Mouse (Mus musculus) cerebellum, adult 8-10 months (tissue): Measurements from ENCODE around the gene Exd2.
A peak's percentile ranks its signal among the peaks of the same experiment; 100 is the strongest.

Experiments used
- DNase-seq: peaks from one replicate; pipeline ENCODE4 v3.0.0; 2022

The Exd2 gene

DNA sequence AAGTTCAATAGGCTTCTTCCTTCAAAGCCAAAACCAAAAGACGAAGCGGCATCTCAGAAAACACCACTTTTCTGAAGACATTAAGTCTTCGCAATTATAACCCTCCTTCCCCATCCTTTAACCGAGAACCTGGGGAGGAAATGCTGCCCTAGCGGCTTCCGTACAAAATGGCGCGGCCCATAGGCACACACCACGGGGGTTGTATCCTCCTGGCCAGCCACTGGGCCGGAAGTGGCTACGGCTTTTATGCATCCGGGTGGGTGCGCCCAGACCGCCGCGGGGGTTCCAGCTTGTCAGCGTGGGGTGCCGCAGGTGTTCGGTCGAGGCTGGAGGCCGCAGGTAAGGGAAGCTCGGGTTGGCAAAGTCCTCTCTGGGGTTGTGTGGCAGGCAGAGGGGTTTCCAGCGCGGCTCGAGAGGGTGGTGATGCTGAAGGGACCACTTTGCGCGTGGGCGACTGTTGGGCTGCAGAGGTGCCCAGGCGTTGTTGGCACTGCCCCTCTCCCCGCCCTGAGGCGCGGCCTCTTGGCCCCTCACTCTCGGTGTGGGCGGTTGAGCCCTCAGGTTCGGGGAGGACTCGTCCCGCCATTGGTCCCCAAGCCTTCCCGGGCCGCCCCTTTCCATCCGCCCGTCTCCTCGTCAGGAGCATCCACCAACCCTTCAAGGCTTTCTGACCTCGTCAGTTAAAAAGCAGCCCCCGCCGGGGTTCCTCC, at the start of gene Exd2:
Gene Exd2, plus strand, starts transcription at position 154 of the 710 bp plus-strand sequence.
- peak; percentile 90 for DNase-seq

DNA sequence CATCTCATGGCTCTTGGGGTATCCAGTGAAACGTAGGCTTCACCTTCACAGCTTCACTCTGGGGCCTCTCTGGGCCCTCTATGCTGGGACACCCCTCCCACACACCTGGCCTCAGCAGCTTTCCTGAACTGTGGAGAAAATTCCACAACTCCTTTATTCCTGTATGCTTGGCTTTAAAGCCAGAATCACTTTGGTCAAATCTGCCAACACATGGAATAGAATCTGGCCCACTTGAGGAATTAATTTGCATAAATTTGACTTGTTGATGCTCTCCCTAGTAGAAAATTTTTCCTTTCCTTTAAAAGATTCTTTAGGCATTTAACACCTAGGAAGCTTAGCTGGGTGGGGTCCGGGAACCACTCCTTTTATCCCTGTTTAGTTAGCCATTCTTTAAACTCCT, 47.8 kb upstream of the Exd2 start:
- DNase-seq: no peak

DNA sequence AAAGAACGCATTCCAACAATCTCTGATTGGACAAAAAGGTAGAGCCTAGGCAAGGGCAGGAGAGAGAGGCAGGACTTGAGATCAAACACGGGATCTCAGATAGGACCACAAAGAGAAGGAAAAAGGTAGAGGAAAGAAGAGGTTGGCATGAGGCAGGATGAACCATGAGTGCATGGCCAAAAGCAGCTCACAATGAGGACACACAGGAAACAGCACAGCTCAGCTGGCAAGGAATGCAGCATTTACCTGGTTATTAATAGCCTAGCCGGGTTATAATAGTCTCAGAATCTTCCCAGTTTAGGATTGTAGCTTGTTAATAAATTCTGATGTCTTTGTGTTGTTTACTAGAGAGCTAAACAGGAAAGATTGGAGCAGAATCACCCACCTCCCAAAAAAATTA, 35.2 kb upstream of the Exd2 start:
- no peak for DNase-seq

DNA sequence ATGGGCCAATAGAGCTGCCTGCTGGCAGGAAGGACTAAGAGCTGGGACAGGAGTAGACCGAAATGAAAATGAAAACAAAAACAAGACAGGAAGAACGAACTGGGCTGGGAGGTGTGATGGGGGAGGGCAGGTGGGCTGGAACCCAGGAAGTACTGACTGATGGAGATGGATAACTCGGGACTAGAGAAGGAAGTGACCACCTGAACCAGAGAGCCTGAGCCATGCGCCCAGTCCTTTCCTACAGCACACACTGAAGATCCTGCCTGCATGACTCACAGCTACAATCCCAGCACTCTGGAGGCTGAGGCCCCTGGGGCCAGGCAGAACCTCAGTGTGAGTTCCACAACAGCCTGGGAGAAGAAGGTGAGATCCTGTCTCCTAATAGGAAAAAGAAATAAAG, 29.6 kb upstream of the Exd2 start:
- no peak for DNase-seq

DNA sequence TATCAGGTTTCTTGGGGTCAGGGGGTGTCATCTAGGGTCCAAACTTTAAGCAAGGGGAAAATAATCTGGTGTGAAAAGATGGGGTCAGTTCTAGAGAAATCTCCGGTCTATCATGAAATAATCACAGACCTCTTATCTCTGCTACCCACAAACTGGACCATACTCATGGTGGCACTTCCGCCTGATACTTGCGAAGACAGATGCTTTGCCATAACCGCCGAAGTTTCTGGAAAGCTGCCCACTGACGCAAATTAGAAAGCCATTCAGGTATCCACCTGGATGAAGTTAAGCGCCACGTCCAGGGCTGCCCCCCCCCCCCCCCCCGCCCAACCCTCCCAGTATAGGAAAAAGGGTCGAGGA, 28.3 kb upstream of the Exd2 start:
- DNase-seq: peak; percentile 36

DNA sequence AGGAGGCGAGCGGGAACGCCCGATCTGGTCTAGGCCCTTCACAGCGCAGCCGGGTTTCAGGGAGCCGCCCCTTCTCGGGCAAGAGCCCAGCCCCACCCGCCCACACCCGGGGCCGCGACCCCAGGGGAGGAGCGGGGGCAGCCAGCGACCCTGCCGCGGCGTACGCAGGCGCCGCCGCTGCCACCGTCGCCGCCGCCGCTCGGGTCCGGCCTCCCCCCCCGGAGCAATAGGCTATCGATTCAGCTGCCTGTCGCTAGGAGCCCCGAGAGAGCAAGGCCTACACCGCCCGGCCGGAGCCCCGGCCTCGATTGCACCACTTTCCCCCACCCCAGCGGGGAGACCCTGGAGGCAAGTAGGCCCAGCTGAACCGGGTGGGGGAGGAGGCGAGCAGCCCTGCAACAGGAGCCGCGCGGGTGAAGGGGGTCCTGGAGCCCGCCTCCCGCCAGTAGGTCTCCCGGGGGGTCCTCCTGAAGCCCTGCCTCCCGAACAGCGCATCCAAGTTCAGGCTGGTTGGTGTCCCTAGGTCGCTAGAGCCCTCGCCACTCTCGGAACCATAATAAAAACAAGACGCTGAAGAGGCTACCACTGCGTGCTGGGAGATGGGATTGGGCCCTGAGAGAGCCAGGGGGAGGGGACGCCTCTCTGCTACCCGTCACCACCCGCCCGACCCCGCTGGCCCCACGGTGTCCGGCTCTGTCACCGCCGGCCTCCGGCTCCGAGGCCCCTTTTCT, 27.8 kb upstream of the Exd2 start:
- peak; percentile 59 for DNase-seq

DNA sequence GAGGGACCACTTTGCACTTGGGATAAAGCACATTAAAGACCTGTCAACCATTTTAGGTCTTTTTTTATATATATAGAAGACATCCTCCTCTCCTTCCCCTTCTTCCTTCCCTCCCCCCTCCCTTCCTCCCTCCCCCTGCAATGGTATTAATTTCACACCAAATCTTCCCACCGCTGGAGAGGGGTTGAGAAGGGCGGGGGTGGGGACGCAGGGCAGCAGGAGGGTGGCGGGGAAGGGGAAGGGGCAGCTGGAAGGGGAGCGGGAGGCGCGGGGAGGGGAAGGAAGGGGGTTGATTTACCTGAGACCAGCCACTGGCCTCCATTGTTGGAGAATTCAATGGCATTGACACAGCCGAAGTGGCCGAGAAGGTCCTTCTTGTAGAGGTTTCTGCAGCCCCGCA, 27.0 kb upstream of the Exd2 start:
- DNase-seq: no peak

DNA sequence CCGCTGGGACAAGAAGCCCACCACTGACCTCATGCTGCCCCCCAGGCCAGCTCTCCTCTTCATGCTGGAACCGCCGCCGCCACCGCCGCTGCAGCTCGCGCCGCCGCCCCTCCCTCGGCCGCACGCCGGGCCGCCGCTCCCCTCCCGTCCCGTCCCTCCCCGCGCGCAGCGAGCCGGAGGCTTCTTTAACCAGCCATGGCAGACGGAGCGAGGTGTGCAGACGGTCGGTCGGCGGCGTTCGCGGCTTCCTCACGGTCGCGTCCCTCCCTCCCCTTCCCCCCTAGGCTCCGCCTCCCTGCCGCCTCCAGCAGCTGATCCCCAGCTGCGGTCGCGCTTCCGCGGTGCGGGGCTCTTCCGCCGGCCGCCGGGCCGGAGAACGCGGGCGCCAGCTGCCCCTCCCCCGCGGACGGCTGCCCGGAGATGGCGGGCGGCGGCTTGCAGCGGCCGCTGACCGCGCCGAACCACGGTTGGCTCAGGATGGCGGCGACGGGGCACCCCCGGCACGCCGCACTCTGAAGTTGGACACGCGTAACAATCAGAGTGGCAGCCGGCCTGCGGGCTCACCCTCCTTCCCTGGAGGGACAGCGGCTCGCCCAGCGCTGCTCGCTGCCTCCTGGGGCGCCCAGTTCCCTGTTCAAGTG, 26.4 kb upstream of the Exd2 start, which contains the start of gene Dcaf5:
Gene Dcaf5, minus strand, starts transcription at position 266 of the 641 bp plus-strand sequence.
- peak; percentile 70 for DNase-seq

DNA sequence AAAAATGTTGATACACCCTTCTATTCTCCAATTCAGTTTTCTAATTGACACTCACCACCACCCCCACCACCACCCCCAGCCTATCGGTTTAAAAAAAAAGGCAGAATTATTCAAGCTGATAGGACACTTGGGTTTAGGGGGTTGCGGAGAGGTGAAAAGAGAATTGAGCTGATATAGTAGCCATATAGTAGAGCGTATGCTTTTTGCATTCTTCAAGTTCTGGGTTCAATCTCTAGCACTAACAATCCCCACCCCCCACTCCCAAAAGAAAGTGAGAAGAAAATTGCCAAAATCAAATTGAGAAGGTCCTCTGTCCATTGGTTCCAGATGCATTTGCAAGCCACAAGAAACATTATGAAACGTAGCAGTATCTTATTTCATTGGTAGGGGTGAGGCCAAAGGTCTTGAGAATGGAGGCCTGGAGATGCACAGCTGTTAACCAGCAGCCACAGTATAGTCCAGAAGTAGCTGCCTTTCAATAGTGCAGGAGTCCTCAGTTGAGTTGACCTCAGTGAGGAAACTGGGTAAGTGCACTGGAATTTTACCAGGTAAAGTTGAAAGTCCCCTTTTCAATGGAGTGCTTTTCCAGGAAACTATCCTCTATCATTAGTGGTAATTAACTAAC, 25.7 kb upstream of the Exd2 start:
- DNase-seq: no peak

DNA sequence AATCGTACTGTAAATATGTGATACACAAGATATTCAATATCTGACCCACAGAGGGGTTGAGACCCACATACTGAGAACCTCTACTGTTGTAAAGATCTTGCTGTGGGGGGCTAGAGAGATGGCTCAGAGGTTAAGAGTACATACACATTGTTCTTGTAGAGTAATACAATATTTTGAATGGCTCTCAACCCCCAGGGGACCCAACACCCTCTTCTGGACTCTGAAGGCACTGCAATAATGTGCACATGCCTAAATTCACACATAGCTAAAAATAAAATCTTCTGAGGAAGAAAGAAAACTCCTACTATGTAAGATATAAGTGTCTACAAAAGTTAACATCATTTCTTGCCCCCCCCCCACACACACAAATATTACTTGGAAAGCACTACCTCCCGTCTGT, 21.9 kb upstream of the Exd2 start:
- DNase-seq: no peak

DNA sequence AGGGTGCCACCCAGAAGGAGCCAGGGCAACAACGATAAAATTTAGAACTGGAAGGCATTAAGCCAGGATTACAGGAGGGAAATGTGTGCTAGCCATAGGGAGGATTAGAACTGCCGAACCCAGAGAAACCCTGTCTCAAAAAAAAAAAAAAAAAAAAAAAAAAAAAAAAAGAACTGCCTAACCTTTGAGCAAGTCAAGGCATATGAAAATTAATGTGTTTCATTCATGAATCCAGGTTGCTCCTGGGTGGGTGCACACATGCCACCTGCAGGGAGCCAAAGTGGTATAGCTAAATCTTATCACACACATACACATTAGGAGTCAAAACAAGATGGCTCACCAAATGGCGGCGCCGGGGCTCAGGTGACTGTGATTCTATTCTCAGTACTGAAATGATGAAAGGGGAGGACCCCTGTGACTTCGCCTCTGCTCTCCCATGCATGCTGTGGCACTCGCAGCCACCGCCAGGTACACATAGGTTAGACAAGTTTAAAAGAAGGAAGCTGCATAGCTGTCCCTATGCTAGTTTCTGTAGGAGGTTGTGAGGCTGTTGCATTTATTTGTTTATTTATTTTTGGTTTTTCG, 18.3 kb upstream of the Exd2 start:
- DNase-seq: no peak

DNA sequence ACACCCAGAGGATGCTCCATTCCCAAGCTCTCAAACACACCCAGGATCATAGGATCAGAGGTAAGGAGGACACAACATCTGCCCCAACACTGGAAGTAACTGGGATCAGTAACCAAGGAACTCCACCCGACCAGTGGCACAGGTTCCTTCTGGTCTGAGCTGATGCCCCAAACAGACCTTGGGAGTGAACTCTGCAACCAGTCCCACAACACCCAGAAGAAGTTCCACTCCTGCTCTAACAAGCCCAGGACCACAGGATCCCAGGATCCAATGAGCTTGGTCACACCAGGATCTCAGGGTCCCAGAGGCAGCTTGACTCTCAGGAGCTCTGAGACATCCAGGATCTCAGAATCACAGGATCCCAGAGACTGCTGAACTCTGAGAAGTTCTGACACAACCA, 9.4 kb upstream of the Exd2 start:
- DNase-seq: no peak

DNA sequence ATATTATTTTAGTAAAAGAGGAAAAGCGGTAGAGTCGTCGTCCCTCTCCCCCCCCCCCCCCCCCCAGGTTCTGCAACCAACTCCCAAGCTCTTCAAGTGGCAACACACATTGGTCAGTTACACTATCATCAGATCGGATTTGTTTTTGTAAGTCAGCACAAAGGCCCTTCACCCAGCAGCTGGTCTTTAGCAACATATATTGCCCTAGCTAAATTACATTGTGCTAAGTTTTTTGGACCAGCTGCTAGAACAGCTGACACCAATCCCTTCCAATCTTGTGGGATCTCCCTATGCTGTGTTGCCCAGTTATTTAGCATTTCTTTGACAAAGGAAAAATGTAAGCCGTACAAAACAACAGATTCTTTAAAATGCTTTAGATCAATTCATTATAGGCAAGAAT, 4.9 kb upstream of the Exd2 start:
- DNase-seq: no peak

DNA sequence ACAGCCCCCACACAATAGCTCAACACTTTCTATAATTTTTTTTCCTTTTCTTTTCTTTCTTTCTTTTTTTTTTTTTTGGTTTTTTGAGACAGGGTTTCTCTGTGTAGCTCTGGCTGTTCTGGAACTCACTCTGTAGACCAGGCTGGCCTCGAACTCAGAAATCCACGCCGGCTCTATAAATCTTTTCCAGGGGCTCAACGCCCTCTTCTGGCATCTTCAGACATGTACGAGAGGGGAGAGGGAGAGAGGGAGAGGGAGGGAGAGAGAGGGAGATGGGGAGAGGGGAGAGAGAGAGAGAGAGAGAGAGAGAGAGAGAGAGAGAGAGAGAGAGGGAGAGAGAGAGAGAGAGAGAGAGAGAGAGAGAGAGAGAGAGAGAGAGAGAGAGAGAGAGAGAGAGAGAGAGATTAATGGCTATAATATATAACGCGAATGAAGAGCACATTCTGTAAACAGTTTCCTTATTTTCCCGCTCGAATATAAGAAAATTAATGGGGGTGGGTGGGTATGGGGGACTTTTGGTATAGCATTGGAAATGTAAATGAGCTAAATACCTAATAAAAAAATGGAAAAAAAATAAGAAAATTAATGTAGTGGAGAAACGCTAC, 501 bp upstream of the Exd2 start:
- peak; percentile 38 for DNase-seq

DNA sequence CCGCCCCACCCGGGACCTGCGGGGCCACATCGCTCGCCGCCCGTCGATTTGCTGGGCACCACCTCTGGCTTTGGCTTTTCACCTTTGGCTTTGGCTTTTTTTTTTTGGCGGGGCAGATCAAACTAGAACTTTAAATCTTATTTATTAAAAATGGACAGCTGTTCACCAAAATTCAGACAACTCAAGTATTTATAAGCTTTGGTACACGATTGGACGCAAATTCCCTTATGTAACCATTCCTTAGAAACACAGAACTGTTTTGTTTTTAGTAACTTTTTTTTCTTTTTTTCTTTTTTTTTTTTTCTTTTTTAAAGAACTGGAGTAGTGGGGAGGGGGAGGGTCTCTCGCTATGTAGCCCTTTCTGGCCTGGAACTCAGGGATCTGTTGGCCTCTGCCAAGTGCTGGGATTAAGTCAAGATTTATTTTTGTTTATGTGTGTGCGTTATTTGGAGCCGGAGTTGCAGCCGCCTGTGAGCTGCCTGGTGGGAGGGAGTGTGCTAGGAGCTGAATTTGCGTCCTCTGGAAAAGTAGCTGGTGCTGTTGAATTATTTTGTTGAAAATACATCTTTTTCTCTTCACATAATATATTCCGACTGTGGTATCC, 873 bp downstream of the Exd2 start:
- DNase-seq: no peak

DNA sequence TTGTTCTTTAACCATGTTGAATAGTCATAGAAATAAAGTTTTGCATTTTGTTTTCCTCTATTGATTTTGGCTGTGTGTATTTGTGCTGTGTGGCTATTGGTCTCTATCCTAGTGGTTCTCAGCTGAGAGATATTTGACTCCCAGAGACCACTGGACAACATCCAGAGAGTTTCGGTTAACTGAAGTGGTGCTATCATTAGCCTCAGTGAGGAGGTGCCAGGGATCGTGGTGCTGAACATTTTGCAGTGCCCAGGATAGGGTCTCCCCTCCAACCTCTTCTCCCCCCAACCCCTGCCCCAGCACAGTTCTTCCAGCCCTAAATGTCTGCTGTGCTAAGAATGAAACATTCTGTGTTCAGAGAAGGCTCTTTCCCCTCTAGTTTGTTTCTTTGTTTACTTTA, 7.3 kb downstream of the Exd2 start:
- no peak for DNase-seq

DNA sequence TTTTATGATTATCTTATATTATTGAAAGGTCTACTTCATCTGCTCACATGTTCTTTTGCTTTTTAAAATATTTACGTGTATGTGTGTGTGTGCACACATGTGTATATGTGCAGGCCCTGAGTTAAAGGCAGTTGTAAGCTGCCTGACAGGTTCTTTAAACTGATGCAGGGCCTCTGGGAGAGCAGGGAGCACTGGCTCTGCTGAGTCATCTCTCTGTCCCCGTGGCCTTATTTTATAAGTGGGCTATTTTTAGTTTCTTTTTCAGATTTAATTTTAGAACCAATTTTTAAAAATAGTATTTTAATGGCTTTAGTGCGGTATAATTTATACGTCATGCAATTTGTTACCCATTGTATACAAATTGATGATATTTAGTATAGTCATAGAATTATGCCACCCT, 9.0 kb downstream of the Exd2 start:
- no peak for DNase-seq

DNA sequence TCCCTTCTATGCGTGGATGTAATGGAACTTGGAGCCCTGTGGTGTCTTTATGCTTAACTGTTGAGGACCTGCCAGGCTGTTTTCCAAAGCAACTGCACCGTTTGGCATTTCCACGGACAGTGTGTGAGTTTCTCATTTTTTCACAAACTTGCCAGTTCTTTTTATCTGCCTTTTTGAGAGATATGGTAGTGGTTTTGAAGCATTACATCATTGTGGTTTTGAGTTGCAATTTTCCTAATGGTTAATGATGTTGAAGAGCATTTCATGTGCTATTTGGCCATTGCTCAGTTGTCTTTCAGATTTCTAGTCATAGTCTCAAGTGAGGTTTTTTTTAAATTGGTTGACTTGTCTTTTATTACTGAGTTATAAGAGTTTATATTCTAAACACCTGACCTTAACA, 10.8 kb downstream of the Exd2 start:
- DNase-seq: no peak

DNA sequence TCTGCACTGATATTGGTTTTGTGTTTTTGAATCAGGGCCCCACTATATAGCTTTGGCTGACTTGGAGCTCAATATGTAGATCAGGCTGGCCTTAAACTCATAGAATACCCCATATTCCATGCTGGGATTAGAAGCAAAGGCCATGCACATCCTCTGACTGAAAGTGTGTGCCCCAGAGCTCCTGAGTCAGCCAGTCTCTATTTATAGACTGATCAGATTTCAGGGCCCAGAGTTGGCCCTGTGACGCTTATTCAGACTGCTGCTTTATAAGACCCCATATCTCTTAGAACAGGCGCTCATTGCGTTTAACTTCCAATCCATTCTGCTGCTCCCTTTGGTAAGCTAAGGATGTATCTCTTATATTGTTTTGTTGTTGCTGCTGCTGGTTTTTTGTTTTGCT, 17.1 kb downstream of the Exd2 start:
- no peak for DNase-seq

DNA sequence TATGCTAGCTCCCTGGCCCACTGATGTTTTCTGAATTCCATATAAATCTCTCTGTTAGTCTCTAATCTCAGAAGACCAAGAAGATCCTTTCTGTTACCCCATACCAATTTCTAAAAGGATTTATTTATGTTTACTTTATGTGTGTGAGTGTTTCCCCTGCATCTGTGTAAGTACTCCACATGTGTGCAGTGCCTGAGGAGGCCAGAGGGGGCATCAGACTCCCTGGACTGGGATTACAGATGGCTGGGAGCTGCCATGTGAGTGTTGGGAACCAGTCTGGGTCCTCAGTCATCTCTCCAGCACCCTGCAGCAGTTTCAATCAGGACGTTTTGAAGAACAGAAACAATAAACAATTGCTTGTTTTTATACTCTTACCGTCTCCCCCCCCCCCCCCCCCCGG, 20.5 kb downstream of the Exd2 start:
- DNase-seq: no peak

DNA sequence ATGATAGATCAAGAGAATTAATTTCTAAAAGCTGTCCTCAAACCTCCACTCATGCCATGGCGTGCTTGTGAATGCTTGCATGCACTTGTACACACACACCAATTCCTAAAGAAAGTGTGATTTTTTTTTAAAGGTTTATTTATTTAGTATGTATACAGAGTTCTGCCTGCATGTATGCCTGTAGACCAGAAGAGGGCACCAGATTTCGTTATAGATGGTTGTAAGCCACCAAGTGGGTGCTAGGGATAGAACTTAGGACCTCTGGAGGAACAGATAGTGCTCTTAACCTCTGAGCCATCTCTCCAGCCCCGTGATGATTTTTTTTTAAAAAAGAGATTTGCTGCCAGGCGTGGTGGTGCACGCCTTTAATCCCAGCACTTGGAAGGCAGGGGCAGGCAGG, 30.4 kb downstream of the Exd2 start:
- DNase-seq: no peak

DNA sequence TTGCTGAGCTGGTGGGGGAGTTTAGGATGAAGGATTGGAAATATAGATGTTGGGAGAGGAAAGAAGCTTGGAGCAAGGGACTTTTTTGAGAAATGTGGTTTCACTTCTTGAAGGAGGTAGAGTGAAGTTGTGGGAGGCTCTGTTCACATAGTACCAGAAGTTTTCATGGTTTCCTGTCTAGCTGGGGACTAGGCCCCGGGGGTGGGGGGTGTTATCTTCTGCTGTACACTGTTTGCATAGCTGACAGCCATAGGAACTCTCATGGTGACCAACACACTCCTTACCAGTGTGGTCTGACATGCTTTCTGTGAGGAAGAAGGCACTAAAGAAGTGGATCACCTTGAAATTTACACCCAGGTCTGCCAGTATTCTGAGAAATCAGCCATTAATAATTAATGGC, 32.8 kb downstream of the Exd2 start:
- no peak for DNase-seq

DNA sequence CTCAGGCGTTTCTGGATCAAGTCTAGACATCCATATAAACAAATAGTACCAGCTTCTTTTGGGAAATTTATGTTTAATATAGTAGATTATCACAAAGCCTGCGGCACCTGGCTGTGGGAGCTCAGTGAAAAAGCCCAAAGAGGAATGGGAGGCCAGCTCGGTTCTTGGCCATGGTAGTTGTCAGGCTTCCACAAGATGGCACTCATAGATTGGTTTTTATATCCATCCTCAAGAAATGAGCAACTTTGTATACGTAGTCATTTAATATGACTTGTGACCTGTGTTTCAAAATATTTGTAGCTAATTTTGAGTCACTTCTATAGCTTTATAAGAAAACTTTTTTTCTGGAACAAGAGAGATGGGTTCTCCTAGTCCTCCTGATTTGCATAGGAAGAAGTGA, 35.5 kb downstream of the Exd2 start:
- no peak for DNase-seq
